Mouse (Mus musculus) liver, embryonic 14.5 days (tissue): ENCODE data around the gene Sgsm1.

Source experiments
- CTCF ChIP-seq: IDR thresholded peaks from 2 replicates; pipeline ENCODE4 v1.5.1; 2016; ENCODE audit warnings: antibody characterized with exemption, low read depth, control low read depth
- EP300 ChIP-seq: IDR thresholded peaks from 2 replicates; pipeline ENCODE4 v1.6.1; 2016; ENCODE audit warnings: antibody characterized with exemption, low read depth

- TF ChIP-seq CTCF = no peak
- no peak for TF ChIP-seq EP300
Observed at GRCm38 (mm10) chr5:113280138-113280856, 30.3 kb downstream of the Sgsm1 start.
